Mouse (Mus musculus) heart, embryonic 11.5 days (tissue): Measurements from ENCODE around the gene Hist1h4c. TPM values are rescaled to one million over a fixed set of nuclear protein-coding genes. Genes with fewer than 3 reads are reported as not detected.

Experiments
- ATAC-seq: fragments of 200-750 bp; cut with Nextera tagmentation; replicated peaks from 2 replicates; pipeline ENCODE4 v1.8.0; 2017; ENCODE audit warnings: moderate library complexity; ENCODE audit not compliant: insufficient number of reproducible peaks, low FRiP score, low TSS enrichment
- H3K27ac ChIP-seq: fragments of 300-500 bp; sonication (generic); 2 replicates; pipeline ENCODE4 v1.5.1; 2014; ENCODE audit warnings: mild to moderate bottlenecking, low read depth, low read length
- H3K27me3 ChIP-seq: fragments of 300-500 bp; sonication (generic); 2 replicates; pipeline ENCODE4 v1.6.1; 2014; ENCODE audit warnings: mild to moderate bottlenecking, low read length, mixed read lengths; ENCODE audit not compliant: control insufficient read depth, insufficient read depth
- H3K36me3 ChIP-seq: fragments of 300-500 bp; sonication (generic); 2 replicates; pipeline ENCODE4 v1.6.1; 2014; ENCODE audit warnings: mild to moderate bottlenecking, low read length, moderate library complexity, mixed read lengths; ENCODE audit not compliant: control insufficient read depth, insufficient read depth
- H3K4me1 ChIP-seq: fragments of 300-500 bp; sonication (generic); 2 replicates; pipeline ENCODE4 v1.6.1; 2014; ENCODE audit warnings: low read length; ENCODE audit not compliant: control insufficient read depth, insufficient read depth
- H3K4me2 ChIP-seq: fragments of 300-500 bp; sonication (generic); 2 replicates; pipeline ENCODE4 v1.6.1; 2014; ENCODE audit warnings: mild to moderate bottlenecking, moderate library complexity
- H3K4me3 ChIP-seq: fragments of 300-500 bp; sonication (generic); 2 replicates; pipeline ENCODE4 v1.5.1; 2014; ENCODE audit warnings: low read depth, low read length
- H3K9ac ChIP-seq: fragments of 300-500 bp; sonication (generic); 2 replicates; pipeline ENCODE4 v1.6.1; 2014; ENCODE audit warnings: mild to moderate bottlenecking, low read depth, low read length, moderate library complexity
- H3K9me3 ChIP-seq: fragments of 300-500 bp; sonication (generic); replicated peaks from 2 replicates; pipeline ENCODE4 v1.6.1; 2016; ENCODE audit warnings: low read length; ENCODE audit not compliant: control insufficient read depth
- WGBS: fragments of 180-500 bp; shearing (Covaris S2); extraction: QIAGEN DNeasy Blood & Tissue Kit; methylation state at CpG from one replicate; pipeline ENCODE4 v1.1.7; 2014; ENCODE audit not compliant: insufficient replicate concordance; 5-methylcytosine and 5-hydroxymethylcytosine counted together
- polyA plus RNA-seq: library from polyadenylated mRNA; unstranded; fragments of >200 nt; fragmentation: Nextera tagmentation; extraction: Ambion mirVana; gene quantifications from 2 replicates; pipeline ENCODE4 v1.2.1, GENCODE M21; 2014

Gene Hist1h4c
- polyA plus RNA-seq, 1 experiment from 2014 or later = 2.7 TPM

- H3K4me3 ChIP-seq = 0 out of 2 replicates have a peak within 1 kb of the TSS, but pooled peaks have one; percentile 16
- ATAC-seq = no peak
Observed at GRCm38 (mm10) chr13:23695514-23695913, 2.7 kb downstream of the Hist1h4c start, which contains the start of gene Hist1h1t. Hist1h1t (plus strand) TSS chr13:23695814.

GRCm38 (mm10) chr13:23694956-23695355 is 3.3 kb downstream of the Hist1h4c start:
- Histone ChIP-seq H3K4me2 (no peak overlapping the region), H3K27me3 (no peaks in the 10 kb centered on the region), H3K9me3 (no peaks in the 10 kb centered on the region), H3K36me3 (no peaks in the 10 kb centered on the region), H3K9ac (no peak overlapping the region), H3K4me3 (no peak overlapping the region), H3K27ac (no peak overlapping the region), H3K4me1 (no peaks in the 10 kb centered on the region; the same call in 1 of the 2 replicates)
- no peak for ATAC-seq
- 89% methylated on average over 9 of the region's 9 CpGs for WGBS

More at GRCm38 (mm10) chr13:23695514-23695913, 2.7 kb downstream of the Hist1h4c start, which contains the start of gene Hist1h1t:
- Histone ChIP-seq H3K27me3 (no peaks in the 10 kb centered on the region), H3K9me3 (no peaks in the 10 kb centered on the region), H3K27ac (no peak within 1 kb of the TSS), H3K36me3 (no peaks in the 10 kb centered on the region), H3K9ac (peak within 1 kb of the TSS; percentile 39; the same call in 1 of the 2 replicates), H3K4me1 (no peaks in the 10 kb centered on the region; the same call in 1 of the 2 replicates), H3K4me2 (peak within 1 kb of the TSS; percentile 49)
- WGBS = 37% methylated on average over 11 of the region's 13 CpGs

DNA sequence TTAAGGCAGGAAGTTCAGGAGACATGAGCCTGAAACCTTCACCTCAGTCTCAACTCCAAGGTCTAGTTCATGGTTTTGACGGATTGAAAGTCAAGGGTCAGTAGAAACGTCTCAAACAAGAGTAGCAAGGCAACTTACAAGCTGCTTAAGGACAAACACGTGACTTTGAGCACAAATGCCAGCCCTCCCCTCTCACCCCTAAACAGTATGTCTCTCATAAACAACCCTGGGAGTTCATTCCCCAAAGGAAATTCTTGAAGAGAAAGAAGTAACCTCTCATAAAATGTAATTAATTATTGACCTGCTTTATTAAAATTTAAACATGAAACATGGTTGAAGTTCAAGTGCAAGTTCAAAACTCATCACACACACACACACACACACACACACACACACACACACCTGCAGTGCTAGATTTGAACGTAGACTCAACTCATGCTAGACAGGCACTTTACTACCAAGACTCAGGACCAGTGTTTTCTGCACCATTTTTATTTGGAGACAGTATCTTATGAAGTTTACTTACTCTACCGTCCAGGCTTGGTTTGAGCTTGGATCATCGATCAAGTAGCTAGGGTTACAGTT is 4.3 kb downstream of the Hist1h4c start:
- no peaks in the 10 kb centered on the region; the same call in 1 of the 2 replicates for H3K4me1 ChIP-seq
- no peaks in the 10 kb centered on the region for H3K36me3 ChIP-seq
- no peak for ATAC-seq
- WGBS = 77% methylated on average over 6 of the region's 6 CpGs
- H3K27me3 ChIP-seq = no peaks in the 10 kb centered on the region
- no peak overlapping the region for H3K4me2 ChIP-seq
- no peak overlapping the region for H3K27ac ChIP-seq
- no peaks in the 10 kb centered on the region for H3K9me3 ChIP-seq
- H3K4me3 ChIP-seq = no peak overlapping the region
- H3K9ac ChIP-seq = no peak overlapping the region

- Histone ChIP-seq H3K9ac (no peak overlapping the region), H3K4me3 (no peak overlapping the region), H3K4me2 (no peak overlapping the region), H3K27ac (no peak overlapping the region), H3K27me3 (no peaks in the 10 kb centered on the region), H3K36me3 (no peaks in the 10 kb centered on the region), H3K4me1 (0 out of 2 replicates have a peak, but pooled peaks cover 3% of the 10 kb centered on the region), H3K9me3 (no peaks in the 10 kb centered on the region)
- no peak for ATAC-seq
- 49% methylated on average over 2 of the region's 2 CpGs for WGBS
Observed at GRCm38 (mm10) chr13:23689459-23689858, 8.8 kb downstream of the Hist1h4c start.

GRCm38 (mm10) chr13:23688956-23689355 is 9.3 kb downstream of the Hist1h4c start:
- no peaks in the 10 kb centered on the region for H3K27me3 ChIP-seq
- ATAC-seq = no peak
- no peak overlapping the region for H3K4me2 ChIP-seq
- no peak overlapping the region for H3K27ac ChIP-seq
- H3K9ac ChIP-seq = no peak overlapping the region
- 0 out of 2 replicates have a peak, but pooled peaks cover 3% of the 10 kb centered on the region for H3K4me1 ChIP-seq
- WGBS = 94% methylated on average over 2 of the region's 2 CpGs
- H3K4me3 ChIP-seq = no peak overlapping the region
- H3K9me3 ChIP-seq = no peaks in the 10 kb centered on the region
- no peaks in the 10 kb centered on the region for H3K36me3 ChIP-seq

GRCm38 (mm10) chr13:23687907-23688306 is 10.3 kb downstream of the Hist1h4c start:
- 0 out of 2 replicates have a peak, but pooled peaks cover 4% of the 10 kb centered on the region for H3K4me1 ChIP-seq
- H3K9ac ChIP-seq = no peak overlapping the region
- no peaks in the 10 kb centered on the region for H3K9me3 ChIP-seq
- no peaks in the 10 kb centered on the region for H3K27me3 ChIP-seq
- no peak overlapping the region for H3K27ac ChIP-seq
- no peak overlapping the region for H3K4me3 ChIP-seq
- H3K4me2 ChIP-seq = no peak overlapping the region
- no peaks in the 10 kb centered on the region for H3K36me3 ChIP-seq
- 88% methylated on average over 7 of the region's 7 CpGs for WGBS
- no peak for ATAC-seq

- 89% methylated on average over 4 of the region's 4 CpGs for WGBS
- Histone ChIP-seq H3K4me3 (no peak overlapping the region), H3K9me3 (no peaks in the 10 kb centered on the region), H3K9ac (no peak overlapping the region), H3K27me3 (no peaks in the 10 kb centered on the region), H3K4me1 (0 out of 2 replicates have a peak, but pooled peaks cover 8% of the 10 kb centered on the region), H3K27ac (no peak overlapping the region), H3K36me3 (no peaks in the 10 kb centered on the region), H3K4me2 (no peak overlapping the region)
- no peak for ATAC-seq
Observed at GRCm38 (mm10) chr13:23687181-23687580, 11.1 kb downstream of the Hist1h4c start.

- Histone ChIP-seq H3K9me3 (no peaks in the 10 kb centered on the region), H3K4me2 (peak overlapping the region; percentile 70), H3K4me1 (0 out of 2 replicates have a peak, but pooled peaks cover 8% of the 10 kb centered on the region), H3K4me3 (peak overlapping the region; percentile 49), H3K27me3 (no peaks in the 10 kb centered on the region), H3K27ac (peak overlapping the region; percentile 97), H3K36me3 (no peaks in the 10 kb centered on the region), H3K9ac (peak overlapping the region; percentile 68)
- no peak for ATAC-seq
- WGBS = 66% methylated on average over 4 of the region's 4 CpGs
Observed at GRCm38 (mm10) chr13:23685966-23686365, 12.3 kb downstream of the Hist1h4c start.
